Mouse (Mus musculus): ENCODE data around the gene Gng12. TPM values are rescaled to one million over a fixed set of nuclear protein-coding genes. Genes with fewer than 3 reads are reported as not detected.
A peak's percentile ranks its signal among the peaks of the same experiment; 100 is the strongest.
"Not testable (repeated sequence)": the region's sequence is repeated elsewhere in the genome, so short reads cannot be mapped to it uniquely, and the experiment has no call there.

The Gng12 gene
- total RNA-seq, 2 experiments from 2014 or later: 58.5 to 70.2 TPM

DNA sequence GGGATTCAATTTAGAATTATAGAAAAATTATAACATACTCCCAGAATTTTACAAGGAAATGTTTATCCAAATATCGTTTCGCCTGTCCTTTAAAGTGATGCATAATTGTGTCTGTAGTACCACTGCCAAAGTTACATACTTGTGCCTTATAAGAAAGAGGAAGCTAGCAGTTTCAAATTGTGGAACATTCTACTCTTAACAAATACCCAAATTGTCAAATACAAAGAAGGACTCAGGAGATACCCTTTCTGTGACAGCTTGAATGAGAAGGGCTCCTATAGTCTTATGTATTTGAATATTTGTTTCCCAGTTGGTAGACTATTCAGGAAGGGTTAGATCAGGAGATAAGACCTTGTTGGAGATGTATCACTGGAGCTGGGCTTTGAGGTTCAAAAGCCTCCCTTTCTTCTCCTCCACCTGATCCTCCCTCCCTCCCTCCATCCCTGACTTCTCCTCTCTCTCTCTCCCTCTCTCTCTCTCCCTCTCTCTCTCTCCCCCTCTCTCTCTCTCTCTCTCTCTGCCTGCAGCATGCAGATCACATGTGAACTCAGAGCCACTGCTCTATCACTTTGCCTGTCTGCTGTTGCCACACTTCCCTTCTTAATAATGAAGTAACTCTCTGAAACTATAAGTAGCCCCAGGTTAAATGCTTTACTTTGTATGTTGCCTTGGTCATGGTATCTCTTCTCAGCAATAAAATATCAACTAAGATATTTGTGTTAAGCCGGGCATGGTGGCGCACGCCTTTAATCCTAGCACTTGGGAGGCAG is 62.5 kb downstream of the Gng12 start:
- DNase-seq: no peak

DNA sequence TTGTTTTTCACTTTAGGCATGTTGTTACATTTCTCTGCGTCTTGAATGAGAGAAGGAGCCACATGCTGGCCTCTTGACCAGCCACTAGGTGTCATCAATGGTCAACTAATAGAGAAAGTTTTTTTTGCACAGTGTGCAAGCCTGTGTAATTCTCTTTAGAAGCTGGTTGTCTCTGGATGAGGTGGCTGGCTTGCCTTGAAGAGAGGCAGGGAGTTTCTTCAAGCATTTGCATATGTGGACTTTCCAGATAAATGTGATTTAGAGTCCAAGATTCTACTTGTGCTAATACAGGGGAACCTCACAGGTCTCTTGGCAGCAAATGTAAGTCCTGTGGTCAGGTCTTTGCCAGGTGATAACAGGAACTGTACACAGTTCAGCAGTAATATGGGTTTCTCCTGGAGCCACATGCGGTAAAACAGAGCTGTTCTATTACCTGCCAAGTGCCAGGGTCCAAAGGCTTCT is 66.4 kb downstream of the Gng12 start:
- DNase-seq: peak in 1 of 2 experiments; percentile 31

DNA sequence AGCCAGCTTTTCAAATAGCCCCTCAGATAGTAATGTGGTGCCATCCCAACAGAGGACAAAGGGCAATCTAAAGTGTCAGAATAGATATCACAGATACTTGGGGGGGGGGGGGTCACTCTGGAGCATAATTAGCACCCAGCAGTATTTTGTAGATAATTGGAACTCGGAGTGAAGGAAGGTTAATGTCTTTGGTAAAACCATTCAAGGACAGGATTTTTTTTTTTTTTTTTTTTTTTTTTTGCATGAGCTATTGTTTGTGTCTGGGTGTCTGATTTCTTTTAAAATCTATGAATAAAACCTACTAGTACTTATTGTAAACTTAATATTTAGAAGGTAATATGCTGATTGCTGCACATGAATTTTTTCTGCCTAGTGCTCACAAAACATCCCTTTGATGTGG is 66.9 kb downstream of the Gng12 start:
- no peak for DNase-seq

DNA sequence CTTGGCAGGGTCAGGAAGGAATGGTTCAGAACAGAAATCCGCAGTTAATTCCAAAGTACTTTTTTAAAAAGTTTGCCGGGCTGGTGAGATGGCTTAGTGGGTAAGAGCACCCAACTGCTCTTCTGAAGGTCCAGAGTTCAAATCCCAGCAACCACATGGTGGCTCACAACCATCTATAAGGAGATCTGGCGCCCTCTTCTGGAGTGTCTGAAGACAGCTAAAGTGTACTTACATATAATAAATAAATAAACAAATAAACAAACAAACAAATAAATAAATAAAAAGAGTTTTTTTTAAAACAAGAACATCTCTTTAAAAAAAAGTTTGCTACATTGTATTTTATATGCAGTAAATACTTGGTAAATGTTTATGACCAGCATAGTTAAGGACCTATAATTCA is 67.5 kb downstream of the Gng12 start:
- not testable (repeated sequence) for DNase-seq

DNA sequence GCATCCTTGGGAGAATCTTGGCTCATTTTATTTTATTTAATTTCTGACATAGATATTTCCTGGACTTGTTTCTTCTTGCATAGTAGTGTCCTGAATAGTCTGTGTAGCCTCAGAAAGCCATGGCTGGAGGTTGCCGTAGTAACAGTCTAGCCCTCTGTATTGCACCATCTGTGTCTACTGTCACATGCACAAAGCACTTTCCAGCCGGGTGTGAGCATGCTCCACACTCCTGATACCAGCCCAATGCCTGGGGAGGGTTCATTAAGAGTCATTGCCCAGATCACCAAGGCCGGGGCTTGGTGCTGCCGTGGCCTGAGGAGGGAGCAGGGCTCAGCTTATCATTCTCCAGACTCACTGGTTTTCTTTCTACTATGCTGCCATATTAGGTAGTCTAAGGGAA is 68.0 kb downstream of the Gng12 start:
- DNase-seq: no peak

DNA sequence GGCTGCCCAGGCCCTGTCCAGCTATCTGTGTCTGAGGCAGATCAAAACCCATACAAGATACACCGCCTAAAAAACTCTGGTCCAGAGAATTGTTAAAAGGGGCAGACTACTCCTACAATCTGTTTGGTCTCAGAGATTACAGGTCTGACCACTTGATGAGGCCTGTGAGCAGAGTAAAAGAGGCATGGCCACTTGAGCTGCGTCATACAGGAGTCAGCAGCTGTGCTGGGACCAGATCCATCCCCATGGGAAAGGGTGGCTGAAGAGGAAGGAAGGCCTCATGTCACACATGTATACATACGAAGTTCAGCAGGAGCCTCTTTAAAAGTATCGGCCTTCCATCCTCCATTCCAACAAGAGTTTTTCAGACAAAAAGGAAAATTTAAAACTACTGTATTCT is 69.0 kb downstream of the Gng12 start:
- DNase-seq: no peak

DNA sequence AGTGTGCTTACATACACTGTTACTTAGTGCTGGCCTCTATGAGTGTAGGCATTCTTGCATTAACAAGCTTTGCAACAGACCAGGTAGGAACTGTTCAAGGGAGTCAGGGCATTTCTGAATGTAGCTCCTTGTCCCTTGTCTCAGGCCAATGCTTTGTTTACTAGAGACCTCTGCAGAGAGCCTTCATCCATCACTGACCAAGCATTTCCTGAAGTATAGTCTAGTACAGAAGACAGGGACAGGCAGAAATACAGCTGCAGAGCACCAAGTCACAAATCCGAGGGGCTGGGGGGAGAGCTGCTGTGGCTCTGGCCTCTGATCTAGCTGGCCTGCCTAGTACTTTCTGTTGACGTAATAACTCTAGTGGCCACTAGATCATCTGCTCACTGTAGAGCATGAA is 71.6 kb downstream of the Gng12 start:
- DNase-seq: no peak

DNA sequence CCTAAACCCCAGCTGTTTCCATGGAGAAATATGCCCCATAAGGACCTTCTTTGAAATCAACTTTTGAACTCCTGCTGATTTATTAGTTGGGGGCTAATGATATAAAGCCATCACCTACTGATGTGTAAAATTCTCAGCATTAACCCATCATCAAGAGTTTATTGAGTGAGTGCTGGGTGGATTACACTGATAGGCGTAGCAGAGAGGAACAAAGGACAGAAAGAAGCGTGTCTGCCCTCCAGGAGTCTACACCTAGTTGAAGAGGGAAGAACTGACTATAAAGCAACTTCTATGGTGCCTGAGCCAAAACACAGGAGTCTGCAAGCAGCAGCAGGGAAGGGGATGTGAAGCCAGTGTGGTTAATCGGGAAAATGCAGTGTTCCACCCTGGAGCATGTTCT is 73.2 kb downstream of the Gng12 start:
- no peak for DNase-seq

DNA sequence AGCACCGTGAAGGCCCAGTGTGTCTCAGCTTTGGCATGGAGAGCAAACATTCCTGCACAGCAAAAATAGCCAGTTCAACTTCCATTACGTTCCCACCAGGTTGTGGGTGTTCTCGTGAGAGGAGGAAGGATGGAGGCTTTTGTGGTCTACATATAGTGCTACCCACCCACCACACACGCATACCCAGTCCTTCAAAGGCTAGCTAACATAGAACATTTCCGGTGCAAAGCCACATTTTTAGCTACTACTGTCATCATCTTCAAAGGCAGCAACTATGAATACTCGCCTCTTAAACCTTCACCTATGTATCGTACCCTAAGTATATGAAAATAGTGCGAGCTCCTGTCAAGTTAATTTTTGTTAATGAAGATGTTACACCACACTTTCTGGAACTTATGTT is 76.1 kb downstream of the Gng12 start:
- DNase-seq: no peak

DNA sequence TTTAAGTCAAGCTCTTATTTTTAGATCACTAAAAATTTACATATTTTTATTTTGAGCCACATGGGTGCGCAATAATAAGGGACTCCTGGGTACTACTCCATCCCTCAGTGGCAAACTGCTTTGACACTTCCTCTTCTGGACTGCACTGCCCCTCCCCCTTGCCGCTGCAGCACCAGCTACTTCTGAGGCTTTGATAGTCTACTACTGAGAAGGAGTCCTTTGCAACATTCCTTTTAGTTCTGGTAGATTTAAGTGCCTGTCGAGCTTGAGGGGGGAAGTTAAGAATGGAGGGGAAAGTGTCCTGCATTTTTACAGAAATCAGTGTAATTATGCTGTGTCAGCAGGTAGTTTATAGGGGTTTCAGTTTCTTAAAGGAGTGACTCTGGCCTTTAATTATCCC is 77.0 kb downstream of the Gng12 start:
- DNase-seq: no peak

DNA sequence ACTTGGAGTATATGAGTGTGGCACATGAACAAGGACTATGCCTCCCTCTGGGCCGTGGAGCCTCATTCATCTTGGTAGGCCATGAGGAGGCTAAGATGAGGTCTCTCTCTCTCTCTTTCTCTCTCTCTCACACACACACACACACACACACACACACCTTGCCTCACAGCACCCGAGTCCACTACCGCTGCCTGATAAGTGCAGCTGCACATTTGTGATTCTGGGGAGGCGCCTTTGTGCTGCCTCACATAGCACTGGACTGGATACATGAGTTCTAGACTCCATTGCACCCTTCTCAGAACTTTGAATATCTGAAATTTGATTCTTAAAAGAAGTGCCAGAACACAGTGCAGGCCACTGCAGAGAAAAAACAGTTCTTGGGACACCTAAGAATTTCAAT is 79.3 kb downstream of the Gng12 start:
- DNase-seq: no peak

DNA sequence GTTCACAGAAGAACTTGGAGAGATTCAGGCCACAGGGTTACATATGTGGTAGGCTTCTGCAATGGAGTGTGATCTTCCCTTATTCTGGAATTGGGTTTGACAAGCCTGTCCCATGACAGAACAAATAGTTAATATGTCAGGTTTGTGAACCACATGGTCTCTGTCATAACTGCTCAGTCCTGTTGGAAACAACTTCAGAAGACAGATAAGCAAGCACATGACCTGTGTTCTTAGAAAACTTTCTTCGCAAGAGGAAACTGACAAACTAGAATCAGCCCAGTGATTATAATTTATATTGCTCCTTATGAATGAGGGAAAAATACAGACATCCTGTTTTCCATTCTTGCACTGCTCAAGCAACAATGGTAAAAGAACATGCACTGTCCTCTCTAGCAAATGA is 83.0 kb downstream of the Gng12 start:
- DNase-seq: no peak

DNA sequence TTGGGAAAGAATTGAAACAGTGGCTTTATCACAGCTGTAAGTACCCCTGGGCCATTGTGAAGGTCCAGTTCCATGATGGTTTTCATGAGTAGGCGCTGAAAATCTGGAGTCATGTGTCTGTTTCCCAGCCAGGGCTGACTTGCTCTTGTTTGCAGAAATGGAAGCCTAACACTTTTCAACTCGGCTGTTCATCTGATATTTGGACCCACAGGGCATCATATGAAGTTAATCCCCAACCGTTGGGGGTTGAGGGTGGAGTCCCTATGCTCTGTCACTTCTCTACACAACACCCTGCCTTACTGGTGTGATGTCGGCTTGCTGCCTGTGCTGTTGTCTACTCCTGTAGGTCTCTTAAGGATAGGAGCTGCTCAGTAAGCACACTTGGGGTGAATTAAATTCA is 83.8 kb downstream of the Gng12 start:
- DNase-seq: no peak

DNA sequence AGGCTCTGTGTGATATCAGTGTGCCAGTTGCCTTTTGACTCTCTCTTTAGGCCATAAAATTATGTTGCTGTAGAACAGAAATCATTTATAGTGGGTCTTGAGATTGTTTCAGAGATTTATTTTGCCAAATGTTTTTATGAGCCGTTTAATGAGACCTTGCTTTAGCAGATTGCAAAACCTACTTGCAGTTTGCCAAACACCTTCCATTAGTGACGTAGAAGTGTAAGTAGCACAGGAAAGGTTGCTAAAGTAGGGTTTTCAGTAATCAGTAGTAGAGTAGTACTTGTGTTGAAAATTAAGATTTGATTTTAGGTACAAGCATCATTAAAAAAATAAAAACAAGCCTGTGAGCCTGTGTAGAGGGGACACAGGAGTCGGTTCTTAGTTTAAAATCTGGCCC is 85.2 kb downstream of the Gng12 start:
- DNase-seq: no peak

DNA sequence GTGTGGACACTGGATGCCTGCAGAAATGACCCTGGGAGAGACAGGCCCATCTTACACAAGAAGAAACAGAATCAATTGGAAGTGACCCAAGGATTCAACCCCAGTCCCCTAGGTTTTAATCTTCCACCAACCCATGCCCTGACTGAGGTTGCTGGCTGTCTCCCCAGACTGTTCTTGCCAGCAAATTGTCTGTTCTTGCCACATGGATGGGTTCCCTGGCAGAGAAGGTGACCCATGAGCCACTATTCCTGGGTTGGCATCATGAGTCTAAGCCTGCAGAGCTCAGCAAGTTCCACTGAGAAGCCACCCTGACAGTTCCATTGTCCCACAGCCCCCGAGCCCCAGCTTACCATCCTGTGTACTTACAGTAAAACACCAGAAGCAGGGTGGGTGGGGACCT is 85.7 kb downstream of the Gng12 start:
- DNase-seq: no peak

DNA sequence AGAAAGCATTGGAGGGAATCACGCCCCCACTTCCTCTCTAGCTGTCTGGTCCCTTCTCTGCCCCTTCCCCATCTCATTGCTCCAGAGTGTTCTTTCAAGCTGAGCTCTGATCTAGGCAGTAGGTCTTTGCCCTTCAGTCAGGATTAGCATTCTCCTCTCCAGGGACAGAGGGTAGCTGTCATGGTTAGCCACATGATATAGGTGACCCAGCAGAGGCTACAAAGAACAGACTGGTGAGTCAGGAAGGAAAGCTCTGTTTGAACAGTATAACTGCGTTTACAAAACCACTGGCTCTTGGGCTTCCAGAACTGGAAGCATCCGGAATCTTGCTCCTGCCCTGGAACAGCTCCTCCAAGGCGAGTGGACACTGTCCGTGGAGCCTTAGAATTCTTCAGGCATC is 87.9 kb downstream of the Gng12 start:
- DNase-seq: no peak

DNA sequence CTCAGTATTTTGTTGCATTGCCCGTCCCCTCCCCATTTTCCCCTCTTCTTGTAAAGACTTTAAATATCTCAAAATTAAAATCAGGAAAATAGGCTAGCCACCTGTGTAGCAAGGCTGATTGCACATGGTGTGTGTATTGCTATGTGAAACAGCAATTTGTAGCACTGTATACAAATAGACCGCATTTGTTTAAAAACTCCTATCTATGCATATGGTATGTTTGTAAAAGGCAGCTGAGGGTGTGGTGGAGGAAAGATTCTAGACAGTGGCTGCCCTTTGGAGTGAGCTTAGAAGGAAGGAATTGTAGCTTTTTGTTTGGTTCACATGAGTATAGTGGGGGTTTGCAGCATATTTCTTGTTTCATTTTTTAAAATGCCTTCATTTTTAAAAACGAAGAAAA is 88.5 kb downstream of the Gng12 start:
- DNase-seq: no peak

DNA sequence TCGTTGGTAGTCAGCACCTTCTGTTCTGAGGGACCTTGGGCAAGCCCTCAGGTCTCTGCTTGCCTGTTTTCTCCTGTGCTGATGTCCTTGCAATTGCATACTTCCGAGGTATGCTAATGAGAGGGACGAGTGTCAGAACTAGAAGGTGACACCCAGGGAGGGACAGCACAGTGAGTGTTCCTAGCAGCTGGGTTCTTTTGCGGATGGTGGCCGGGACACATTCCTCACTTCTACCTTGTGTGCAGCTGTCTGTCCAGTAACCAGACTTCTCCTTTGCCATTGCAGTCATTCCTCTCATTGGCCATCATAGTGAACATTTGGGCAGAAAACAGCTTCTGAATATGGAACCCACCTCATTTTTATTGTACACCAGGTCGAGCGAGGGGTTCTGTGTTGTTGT is 89.3 kb downstream of the Gng12 start:
- no peak for DNase-seq

DNA sequence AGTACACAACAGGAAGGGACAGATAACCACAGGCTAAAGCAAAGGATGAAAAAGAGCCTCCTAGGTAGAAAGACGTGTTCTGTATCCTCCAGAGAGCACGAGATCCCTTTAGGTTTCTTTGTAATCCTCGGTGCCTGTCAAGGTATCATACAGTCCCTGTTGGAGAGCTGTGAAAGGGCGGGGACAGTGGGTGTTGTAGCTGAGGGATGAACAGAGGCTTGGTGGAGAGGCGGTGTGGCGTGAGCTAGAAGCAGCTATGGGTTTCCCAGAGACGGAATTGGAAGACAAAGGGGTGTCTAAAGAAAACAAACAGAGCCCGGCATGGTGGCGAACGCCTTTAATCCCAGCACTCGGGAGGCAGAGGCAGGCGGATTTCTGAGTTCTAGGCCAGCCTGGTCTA is 89.9 kb downstream of the Gng12 start:
- no peak for DNase-seq

DNA sequence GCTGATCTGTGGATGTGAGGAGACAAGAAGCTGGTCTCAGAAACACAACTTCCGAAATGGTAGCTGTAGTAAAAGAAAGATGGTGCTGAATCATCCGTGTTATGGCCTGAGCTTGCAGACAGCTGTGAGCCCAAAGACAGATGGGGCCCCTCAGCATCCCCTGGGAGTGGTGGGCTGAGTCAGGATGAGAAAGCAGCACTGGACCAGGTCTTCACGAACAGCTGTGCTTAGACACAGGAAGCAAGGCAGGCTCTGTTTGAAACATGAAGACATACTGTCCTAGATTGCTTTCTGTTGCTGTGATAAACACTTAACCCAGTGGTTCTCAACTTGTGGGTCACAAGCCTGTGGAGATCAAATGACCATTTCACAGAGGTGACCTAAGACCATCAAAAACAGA is 91.4 kb downstream of the Gng12 start:
- DNase-seq: no peak

DNA sequence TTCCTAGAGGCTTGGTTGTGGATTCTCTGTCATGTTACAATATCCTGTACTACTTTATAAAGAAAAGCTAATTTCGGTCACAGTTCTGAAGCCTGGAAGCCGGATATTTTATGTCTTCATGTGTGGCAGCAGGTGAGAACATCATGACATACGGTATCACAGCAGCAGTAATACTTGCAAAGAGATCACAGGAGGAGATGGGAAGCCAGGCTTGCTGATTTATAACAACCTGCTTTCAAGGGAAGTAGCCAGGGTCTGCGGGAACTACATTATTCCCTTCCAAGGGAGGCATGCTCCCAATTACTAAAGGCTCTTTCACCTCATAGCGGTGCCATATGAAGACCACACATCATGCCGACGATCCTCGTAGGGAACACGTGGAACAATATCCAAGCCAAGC is 92.2 kb downstream of the Gng12 start:
- no peak for DNase-seq

DNA sequence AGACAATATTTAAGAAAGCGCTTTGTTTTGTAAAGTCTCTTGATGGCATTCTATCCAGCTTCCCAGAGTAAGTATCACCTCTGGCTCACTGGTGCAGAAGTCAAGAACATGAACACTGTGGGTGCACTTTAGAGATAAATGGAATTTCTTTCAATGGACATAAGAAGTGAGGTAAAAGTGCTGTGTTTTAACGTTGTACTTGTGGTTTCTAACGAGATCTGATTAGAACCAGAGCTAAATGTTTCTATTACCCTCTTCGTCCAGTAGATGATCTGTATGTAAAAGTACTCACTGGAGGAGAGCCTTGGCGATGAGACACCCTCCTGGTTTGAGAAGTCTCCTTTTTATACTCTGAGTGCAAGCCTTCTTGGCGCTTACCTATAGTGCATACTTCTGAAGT is 92.8 kb downstream of the Gng12 start:
- DNase-seq: no peak

DNA sequence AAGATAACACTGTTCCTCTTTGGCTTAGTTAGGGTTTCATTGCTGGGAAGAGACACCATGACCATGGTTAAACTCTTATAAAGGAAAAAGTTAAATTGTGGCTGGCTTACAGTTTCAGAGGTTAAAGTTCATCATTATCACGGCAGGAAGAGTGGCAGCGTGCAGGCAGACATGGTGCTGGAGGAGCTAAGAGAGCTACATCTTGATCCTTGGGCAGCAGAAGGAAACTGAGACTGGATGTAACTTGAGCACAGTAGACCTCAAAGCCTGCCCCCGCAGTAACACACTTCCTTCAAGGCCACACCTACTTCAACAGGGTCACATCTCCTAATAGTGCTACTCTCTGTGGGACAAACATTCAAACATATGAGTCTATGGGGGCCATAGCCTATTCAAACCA is 93.3 kb downstream of the Gng12 start:
- no peak for DNase-seq

DNA sequence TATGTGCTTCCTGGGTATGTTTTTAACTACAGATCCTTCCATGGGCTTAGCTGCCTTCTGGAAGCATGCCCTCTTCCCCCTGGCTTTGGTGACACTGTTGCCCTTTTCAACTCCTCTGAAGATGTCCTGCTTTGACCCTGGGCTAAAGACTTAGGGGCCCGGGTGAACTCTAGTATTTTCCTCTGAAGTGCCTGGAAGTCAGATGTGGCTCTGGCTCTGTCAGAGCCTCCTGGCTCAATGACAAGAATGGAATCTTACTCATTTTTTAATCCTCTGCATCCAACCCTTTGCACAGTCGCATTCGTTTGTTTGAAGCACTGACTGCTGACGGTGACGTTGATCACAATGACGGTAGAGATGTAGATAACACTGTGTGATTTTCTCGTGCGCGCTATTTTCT is 96.0 kb downstream of the Gng12 start:
- DNase-seq: no peak

DNA sequence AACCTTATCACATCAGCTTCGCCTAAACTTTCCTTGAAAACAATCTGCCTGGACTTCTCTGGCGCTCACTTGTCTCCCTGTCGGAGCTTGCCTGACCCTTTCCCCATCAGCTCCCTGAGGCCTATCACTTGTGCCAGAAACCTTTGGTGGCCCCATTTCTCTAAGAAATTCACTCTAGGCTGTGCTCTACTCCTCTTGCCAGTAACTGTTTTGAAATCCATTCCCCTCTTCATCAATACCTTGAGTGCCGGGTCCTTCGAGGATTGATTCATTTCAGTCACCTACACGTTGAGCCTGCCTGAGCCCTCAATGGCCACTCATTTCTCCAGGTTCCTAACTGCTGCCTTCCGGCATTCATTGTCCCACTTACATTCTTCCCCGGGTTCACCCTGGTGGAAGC is 96.6 kb downstream of the Gng12 start:
- no peak for DNase-seq
